Mouse (Mus musculus): ENCODE measurements around the gene Prcd. TPM values are rescaled to one million over a fixed set of nuclear protein-coding genes. Genes with fewer than 3 reads are reported as not detected.

The Prcd gene
- total RNA-seq, 2 experiments from 2014 or later, result 5.2 to 5.5 TPM

Other genes with a start within 250 kb of the Prcd start
- gene Rnf157, start 240.5 kb upstream of the Prcd start, total RNA-seq (2021), result 10 to 100 TPM; 20.0 to 22.0 TPM
- gene Ubald2, start 219.4 kb upstream of the Prcd start, total RNA-seq (2021), result 10 to 100 TPM; 62.1 to 63.9 TPM
- under 1 TPM in 1 of 2 experiments, not detected in 1; 0.14 TPM for gene Qrich2, start 187.3 kb upstream of the Prcd start, total RNA-seq (2021)
- gene Prpsap1, start 159.3 kb upstream of the Prcd start, total RNA-seq (2021), result 100 to 1,000 TPM in 1 of 2 experiments, 10 to 100 TPM in 1; 95.7 to 103 TPM
- gene Sphk1, start 122.6 kb upstream of the Prcd start, total RNA-seq (2021), result 1 to 10 TPM; 5.3 to 6.0 TPM
- gene Ube2o, start 72.1 kb upstream of the Prcd start, total RNA-seq (2021), result 10 to 100 TPM; 32.6 to 39.0 TPM
- gene Aanat, start 67.1 kb upstream of the Prcd start, total RNA-seq (2021), result not detected
- 10 to 100 TPM; 18.0 TPM for gene Rhbdf2, start 26.5 kb upstream of the Prcd start, total RNA-seq (2021)
- gene Cygb, start 779 bp downstream of the Prcd start, total RNA-seq (2021), result 10 to 100 TPM; 39.7 to 43.6 TPM
- under 1 TPM; 0.17 to 0.37 TPM for gene St6galnac1, start 122.0 kb downstream of the Prcd start, total RNA-seq (2021)
- gene Mxra7, start 174.5 kb downstream of the Prcd start, total RNA-seq (2021), result 10 to 100 TPM; 53.5 to 64.9 TPM
- gene Mettl23, start 189.7 kb downstream of the Prcd start, total RNA-seq (2021), result 10 to 100 TPM; 34.1 to 34.2 TPM
- 10 to 100 TPM; 38.6 to 39.2 TPM for gene Jmjd6, start 189.9 kb downstream of the Prcd start, total RNA-seq (2021)
- gene Mfsd11, start 198.9 kb downstream of the Prcd start, total RNA-seq (2021), result 10 to 100 TPM; 40.9 to 43.9 TPM
- gene Srsf2, start 199.6 kb downstream of the Prcd start, total RNA-seq (2021), result 100 to 1,000 TPM; 336 to 337 TPM

Measured in adrenal gland, postnatal 4 days (tissue).